Mouse (Mus musculus) layer of hippocampus, adult 9-11 months (tissue): ENCODE data around the gene Cdk14.

Experiments used
- DNase-seq: peaks from one replicate; pipeline ENCODE4 v3.0.0; 2022

Cdk14 gene

DNA sequence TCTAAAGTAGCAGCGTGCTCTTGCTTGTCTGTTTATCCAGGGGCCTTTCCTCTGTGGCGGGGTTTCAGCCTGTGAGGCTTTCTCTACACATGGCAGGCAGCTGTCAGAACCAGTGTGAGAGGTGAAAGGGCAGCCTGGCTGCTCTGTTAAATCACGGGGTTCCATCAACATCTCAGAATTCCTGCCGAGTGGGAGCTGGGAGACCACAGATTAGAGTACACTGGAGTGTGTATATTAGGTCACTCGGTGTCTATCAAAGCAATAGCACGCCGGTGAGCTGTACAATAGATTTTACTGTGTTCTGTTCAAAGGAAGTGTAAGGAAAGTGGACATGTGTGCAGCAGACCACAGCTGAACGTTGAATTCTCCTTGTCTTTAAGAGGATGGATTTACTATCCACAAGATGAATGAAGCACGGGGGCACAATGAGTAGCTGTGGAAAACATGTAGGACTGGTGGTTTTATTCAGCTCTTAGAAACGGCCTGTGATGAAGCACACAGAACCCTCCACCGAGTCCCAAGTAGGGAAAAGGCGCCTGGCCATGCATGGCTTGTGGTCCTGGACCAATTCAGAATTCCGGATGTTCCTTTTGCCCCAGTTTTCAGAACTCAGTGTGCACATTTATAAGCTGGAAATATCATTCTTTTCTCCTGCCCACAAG is 585.2 kb downstream of the Cdk14 start:
- no peak for DNase-seq

DNA sequence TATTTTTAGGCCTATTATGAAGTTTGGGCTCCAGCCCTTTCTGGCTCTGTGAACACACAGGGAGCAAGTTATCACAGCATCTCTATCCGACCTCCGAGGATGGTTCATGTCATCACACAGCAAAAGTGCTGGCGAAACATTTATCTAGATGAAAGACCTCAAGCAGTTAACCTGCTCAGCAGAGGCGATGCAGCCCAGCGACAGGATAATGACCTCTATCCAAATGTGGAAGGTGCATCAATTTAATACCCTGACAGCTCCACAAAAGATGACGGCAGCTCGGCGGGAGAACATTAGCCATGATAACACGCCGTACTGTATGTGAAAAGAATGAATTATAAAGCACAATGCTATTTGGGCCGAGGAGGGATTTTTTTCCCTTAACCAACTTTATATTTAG is 586.2 kb downstream of the Cdk14 start:
- DNase-seq, result no peak

DNA sequence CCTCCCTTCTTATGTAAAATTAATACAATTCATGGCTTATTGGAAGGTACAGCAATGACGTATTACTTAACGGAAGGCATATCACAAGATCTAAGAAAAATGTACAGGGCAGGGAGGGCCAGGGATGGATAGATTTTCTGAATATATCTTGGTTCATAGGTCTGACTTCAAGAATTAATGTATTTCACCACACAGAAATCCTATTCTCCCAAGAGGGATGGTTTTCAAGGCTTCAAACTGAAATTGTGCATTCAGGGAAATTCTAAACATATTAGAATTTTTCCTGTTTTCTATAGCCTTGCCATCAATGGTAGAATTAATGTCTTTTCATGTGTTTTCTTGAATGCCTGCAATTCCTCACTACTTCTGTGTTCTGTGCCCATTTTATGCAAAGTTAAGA is 593.2 kb downstream of the Cdk14 start:
- no peak for DNase-seq

DNA sequence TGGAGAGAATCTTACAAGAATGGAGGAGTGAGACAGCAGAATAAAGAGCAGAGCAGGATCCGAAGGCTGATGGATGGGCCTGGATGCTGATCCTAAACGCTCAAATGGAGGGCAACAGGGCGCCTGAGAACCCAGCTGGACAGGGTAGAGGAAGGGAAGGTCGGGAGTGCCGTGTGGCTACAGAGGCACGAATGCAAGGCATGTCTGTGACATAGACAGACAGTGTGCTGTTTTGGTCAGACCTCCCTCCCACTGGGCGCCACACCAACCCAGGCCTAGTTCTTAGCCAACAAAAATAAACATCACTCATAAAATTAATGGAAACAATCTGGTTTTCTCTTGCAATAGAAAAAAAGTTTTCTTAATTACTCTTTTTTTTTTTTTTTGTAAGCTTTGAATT is 594.2 kb downstream of the Cdk14 start:
- no peak for DNase-seq

DNA sequence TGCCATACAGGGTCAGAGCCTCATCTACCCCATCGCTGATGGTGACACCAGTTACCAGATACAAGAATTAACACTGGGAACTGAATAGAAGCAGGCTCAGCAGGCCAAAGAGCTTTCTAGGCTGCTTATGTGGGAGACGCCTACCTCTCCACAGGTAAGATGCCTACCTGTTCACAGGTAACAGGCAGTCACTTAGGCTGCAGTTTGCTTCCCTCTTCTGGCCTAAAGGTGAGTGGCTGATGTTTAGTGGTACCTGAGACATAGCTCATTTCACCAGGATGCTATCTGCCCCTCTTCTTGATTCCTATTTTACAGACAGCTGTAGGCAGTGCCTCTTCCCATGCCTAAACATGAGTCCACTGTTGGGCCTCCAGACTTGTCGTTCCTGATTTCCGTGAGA is 595.0 kb downstream of the Cdk14 start:
- no peak for DNase-seq

DNA sequence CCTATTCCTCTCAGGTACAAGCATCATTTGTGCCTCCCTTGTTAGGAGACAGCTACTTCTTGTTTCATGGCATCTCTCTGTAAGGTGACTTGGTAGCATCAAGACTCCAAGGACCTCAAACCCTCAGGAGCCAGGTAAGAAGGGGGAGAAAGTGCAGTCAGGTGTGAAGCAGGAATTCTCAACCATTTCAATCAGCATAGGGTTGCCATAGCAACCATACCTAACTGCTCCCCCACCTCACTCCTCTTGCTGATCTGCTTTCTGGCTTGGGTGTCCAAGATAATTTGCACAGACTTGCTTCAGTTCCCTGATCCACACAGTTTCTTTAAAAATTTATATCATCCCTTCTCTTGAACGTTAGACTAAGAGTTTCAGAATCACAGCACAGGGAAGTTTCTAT is 595.9 kb downstream of the Cdk14 start:
- no peak for DNase-seq

DNA sequence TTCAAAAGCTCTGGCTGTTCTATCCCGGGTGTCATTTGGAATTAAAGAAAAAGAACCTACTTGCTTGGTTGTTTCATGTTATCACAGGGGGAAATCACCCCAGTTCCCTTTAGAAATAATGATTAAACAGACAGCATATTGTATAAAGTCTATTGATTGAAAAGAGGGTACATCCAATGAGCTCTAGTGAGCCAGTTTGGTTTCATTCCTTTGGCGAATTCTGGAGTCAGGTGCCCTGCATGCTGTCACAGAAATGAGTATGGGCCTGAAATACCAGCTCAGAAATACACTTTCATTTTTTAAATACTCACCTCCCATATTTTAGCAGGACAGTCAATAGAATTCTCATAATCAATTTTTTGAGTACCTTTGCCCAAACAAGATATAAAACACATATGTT is 598.1 kb downstream of the Cdk14 start:
- DNase-seq, result no peak

DNA sequence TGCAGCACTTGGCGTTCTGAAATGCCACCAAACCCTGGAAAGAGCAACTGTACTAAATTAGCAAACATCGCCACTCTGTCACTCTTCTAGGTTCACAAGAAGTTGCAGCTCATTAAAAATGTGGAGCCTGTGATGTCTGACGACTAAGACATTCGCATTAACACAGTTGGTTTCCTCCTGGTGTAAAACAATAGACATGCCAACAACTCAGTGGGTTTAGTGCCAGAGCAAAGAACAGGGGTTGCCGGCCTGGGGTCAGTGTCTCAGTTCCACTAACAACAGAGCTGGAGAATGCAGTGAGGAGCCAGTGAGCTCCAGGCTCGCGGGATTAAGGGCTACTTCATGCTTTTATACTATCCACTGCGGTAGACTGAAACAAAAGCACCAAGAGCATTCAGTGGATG is 598.7 kb downstream of the Cdk14 start:
- DNase-seq, result no peak

DNA sequence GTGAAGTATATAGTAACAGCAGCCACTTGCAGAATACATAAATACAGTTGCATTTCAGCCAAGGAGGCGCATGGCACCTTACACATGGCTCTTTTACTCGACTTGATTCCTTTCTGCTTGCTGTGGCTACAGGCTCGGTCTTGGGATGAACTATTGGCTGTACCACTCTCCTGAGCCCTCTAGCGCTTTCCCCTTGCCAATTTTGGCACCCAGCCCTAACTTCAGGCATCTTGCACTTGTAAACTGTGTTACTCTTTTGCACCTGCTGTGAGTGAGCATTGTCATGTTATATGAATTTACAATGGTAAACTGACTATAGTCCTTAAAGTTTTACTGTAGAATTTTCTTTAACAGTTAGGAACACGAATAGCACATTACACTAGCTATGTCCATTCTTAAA is 603.1 kb downstream of the Cdk14 start:
- no peak for DNase-seq

DNA sequence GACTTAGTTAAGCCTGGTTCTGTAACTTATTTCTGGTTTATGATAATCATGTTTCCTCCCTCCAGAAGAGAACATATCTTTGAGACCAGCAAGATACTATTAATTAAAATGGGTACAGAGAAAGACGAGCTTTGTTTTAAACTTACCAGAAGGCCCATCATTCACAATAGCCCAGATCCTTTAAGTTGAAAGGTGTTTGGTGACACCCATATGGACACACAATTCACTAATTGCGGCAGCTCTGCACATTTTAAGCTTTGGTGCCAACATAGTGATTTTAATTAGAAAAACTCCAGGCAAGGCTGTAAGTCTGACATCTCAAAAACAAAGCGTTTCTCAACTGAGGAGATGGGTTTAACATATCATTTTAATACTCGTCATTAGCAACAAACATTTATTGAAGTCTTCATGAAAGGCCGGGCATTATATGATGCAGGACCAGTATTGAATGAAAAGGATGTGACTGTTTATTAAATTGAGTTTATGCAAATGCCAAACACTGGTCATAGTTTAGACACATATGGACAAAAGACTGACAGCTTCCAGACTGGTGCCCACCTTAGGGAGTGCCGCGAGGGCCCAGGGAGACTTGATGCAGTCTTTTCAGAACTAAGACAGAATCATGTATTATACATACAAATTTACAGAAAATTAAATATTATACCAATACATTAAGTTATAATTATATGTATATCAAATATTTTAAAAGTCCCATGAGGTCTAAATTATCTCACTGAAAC is 605.5 kb downstream of the Cdk14 start:
- no peak for DNase-seq

DNA sequence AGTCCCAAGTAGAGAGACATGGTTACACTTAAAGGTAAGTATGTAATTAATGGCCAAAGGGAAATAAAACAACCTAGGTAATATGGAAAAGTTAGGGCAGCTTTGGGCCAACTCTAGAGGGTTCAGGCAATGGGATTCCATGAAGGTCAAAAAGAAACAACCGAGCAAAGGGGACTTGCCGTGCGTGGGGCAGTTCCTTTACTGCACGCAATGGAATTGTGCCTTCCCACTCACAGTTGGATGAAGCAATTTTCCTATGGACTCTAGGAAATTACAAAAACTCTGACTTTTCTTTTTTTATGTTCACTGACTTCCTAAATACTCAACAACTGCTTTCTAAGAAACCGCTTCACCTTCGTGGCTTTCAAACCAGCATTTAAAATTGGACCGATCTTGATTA is 606.8 kb downstream of the Cdk14 start:
- no peak for DNase-seq

DNA sequence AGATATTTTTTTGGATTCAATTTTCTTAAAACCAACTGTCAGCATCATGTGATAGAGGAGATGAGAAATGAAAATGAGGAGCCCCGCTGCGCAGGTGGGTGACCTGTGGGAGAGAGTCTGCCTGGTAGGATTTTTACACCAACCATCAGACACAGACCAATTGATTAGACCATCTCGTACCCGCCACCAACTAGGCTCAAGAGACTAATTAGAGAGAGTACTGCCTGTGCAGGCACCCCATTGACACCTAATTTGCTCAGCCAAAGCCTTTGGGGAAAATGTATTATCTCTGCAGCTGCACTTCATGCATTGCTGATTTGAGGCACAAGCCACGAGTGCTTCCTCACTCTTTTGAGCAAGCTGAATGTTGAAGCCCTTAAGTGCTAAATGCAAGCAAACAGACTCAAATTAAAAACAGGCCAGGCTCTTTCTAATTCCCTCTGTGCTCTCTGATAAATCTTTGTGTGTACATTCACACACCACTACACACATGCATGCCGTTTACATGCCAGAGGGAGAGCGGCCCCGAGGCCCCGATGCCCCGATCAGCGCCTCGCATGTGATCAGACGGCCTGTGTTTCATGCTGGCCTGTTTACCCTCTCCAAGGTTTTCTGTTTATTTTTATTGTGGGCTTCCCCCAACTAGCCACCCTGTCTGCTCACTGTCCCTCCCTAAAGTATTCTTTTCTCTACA is 607.9 kb downstream of the Cdk14 start:
- no peak for DNase-seq

DNA sequence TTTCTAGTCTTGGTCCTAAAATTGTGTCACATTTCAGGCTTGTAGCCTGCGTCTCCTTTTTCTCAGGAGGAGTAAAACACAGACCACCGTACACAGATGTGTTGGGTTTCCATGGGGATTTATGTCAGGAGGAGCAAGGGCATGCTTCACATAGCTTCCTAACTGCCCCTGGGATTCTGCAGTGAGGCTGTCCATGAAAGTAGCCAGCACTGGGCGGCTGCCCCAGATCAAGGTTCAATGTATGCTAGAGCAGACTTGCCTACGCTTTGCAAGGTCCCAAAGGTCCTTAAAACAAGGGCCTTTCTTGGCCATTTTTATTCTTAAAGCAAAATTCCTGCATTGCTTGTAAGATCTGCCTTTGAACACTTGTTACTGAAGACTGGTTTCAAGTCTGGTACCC is 614.9 kb downstream of the Cdk14 start:
- no peak for DNase-seq

DNA sequence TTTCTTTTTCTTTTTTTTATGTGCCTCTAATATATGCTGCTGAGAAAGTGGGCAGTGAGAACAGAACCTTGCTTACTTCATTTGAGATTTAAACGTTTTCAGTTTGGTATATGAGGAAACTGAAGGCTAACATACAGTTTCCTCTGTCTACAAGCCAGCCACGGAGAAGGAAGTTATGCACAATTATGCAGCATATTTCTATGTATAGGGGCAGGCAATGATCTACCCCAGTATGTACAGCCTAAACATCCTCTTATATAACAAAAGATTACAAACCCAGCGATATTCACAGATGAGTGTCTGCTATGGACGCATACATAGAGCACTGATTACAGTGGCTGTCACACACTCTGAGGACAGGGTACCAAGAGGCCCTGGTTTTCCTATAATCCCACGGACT is 616.4 kb downstream of the Cdk14 start:
- no peak for DNase-seq

DNA sequence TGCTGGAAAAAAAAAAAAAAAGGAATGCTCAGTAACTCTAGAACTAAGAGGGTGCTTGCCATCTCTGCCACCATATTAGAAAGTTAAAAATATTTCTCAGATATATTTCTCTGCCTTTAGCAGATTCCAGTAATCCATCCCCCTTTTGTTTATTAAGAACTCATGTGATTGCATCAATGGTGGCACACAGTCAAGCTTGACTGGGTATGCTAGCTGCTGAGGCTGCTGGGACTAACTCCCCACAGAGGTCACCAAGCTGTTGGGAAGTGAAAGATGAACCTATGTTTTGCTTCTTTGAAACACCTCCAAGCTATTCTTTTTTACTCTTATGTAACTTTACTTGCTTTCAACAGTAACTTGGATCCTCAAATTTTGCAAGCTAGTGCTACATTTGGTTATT is 618.1 kb downstream of the Cdk14 start:
- no peak for DNase-seq

DNA sequence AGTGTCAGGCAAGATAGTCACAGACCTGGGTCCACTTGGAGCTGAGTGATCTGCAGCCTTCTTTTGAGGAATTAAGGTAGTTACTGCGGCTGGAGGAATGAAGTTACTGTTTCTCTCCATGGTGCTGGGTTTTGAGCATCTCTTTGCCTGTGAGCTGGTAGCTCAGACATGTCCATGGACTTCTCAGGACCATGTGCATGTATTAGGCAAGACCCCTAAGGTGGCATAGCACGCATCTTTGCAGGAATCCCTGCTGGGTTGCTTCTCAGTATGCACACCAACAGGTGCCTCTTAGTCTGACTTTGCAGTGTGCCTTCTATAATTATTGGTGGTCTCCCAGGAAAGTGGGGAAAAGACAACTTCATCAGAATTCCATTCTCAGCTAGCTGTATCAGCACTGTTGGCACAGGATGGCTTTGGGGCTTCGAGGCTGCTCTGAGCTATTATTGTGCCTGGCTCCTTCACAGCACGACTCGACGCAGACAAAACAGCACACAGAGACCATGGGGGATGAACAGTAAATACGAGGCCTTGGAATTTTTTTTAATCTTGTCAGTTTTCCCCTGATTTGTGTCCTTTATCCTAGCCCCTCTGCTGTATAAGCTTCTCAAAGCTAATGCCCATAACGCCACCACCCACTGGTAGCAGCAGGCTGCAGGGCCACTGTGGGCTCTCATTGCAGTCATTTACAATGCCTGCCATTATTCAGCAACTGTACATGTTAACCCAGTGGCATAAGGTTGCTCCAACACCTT is 618.8 kb downstream of the Cdk14 start:
- no peak for DNase-seq

DNA sequence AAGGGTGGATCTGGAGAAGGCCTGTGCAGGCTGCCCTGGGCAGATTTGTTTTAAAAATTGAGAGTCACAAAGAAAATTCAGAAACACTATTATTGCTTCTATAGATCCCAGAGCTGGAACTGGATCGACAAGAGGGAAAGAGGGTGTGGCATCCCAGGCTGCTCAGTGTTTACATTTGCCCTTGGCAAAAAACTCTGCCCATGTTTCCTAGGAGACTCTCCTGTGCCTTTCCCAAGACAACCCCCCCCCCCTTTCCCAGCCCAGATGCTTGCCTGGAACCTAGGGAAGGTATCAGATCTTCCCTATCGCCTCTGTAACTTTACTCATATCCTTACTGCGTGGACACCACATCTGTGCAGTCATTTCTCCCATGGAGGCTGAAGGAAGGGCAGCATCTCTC is 628.9 kb downstream of the Cdk14 start:
- DNase-seq, result no peak

DNA sequence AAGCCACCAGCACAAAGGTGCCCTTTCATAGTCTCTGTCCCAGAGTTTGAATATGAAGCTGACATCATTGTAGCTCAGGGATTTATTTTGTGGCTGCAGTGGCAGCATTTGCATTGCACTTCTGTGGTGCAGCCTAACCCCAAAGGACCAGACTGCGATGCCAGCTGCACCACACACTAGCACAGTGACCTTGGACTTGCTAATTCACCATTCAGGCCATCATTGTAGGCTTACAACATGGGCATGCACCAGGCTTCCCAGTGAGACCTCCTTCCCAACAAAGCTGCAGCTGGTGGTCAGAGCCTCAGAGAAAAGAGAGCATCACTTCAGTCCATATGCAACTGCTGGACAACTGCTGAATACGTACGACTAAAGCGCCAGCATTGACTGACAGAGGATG is 629.8 kb downstream of the Cdk14 start:
- no peak for DNase-seq

DNA sequence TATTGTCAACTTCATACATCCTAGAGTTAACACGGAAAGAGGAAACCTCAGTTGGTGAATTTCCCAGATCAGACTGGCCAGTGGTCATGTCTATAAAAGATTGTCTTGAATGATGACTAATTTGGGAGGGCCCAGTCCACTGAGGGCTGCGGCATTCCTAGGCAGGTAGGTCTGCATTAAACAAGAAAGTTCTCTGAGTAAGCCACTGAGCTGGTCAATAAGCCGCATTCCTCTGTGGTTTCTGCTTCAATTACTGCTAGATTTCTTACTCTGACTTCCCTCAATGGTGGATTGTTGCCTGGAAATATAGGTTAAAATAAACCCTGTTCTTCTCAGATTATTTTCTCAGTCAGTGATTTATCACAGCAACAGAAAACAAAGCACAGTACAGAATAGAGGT is 631.6 kb downstream of the Cdk14 start:
- DNase-seq, result no peak

DNA sequence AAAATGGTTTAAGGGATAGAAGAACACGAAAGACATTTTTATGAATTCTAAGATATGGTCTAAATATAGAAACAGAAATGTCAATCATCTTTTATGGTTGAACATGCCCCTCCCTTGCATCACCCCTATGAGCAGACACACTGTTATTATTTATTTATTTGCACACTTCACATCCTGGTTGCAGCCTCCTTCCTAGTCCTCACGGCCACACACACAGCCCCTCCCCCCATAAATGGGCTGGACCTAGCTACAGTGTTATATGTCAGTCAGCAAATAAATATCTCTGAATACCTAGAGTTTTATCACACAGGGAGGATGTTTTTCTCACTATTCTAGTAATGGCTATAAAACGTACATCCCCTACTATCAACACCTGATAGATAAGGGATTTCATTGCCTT is 633.3 kb downstream of the Cdk14 start:
- DNase-seq, result no peak

DNA sequence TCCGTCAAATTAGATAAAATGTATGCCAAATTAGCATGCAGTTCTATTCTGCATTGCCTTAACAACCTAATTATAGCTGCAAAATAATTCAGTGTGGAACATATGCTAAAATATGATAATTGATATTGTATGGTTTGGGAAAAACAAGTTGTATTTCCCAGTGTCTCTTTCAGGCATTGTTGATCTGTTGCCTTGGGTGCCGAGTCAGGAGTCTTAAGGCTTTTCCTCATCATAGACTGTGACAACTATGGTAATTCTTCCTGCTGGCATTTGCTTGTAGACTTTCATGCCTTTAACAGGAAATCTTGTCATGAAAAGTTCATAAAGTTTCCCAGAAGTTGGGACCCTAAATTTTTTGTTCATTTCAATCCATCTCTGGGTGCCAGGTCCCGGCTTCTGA is 641.8 kb downstream of the Cdk14 start:
- DNase-seq, result no peak

DNA sequence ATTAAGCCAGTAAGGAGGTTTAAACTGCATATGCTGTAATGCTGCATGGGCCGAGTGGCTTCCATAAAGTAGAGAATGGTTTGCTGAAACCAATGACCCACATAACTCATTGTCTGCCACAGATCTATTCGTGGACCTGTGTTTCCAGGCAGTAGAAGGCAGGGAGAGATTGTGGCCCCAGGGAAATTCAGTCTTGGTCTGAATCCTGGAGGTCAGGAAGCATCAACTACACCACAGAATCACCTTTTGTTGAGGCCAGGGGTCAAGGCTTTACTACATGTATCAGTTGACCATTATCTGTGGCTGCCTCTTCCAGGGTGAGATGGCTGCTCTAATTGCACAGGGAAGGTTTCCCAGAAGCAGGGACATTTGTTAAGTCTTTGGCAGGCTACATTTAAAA is 643.6 kb downstream of the Cdk14 start:
- DNase-seq, result no peak

DNA sequence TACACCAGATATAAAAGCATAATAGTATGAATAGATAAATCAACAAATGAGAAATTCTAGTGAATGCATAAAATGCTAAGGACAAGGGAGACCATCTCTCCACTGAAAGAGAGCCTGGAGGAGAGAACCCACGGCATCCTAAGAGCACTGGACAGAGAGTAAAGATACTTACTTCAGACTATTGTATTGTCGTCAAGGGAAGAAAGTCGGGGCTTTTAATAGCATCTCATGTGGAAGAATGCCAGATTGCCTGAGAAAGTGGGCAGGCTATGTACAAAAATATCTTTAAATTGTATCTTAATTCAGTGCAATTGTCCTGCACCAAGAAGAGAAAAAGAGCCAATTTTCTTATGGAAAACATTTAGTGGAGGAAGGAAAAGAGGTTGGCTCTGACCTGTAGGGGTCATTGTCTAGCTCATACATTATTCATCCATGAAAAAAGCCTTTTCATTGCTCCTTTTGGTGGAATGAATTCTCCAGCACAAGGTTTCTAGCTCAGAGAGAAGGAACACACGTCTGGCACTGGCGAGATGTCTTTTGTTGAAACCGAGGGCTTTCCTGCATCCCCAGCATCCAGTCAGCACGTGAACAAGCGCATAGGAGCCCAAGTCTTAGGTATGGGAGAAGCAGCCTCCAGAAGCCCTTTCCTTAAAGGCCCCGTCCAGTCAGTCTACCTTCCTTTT is 646.9 kb downstream of the Cdk14 start:
- no peak for DNase-seq
